Mouse (Mus musculus): ENCODE measurements around the gene Pidd1.
A peak's percentile ranks its signal among the peaks of the same experiment; 100 is the strongest.

The Pidd1 gene

DNA sequence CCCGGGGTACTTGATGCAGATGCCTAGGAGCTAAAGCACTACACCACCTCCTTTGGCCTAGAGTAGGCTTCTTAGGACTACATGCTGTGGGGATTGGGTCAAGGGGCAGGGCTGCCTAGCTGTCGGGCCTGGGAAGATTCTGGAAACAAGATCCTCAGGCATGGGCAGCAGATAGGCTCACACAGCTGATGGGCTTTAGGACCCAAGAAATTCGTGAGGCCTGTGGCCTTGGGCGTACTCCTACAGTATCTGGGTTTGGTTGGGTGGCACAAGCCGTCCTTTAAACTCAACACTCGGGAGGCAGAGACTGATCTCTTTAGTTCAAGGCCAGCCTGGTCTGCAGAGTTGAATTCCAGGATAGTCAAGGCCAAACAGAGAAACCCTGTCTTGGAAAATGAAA, 28.4 kb upstream of the Pidd1 start:
- no peak for DNase-seq

DNA sequence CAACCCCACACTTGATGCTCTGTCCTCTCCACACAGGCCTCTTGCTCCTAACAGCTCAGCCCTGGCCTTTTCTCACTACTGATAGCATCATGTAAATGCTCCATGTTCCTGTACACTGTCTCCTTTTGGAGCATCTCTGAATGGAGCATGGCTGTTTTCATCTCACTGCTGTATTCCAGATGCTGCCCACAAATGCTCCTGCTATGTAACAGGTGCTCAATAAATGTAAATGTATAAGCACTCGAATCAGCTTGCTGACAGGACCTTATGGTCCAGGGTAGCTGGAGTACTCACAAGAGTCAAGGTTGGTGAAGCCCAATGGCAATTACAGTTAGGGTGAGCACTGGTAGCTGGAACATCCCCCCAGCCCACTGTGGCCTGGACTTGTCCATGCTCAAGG, 27.4 kb upstream of the Pidd1 start:
- no peak for DNase-seq

DNA sequence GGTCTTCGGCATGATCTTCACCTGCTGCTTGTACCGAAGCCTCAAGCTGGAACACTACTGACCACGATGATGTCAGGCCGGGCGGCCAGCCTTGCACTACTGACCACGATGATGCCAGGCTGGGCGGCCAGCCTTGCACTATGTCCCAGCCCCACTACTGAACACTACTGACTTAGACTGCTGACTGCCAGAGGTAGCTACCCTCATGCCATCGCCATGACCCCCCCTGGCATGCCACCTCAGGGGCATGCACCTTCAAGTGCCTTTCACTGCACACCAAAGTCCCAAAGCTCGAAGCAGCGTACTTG, 26.8 kb upstream of the Pidd1 start:
- DNase-seq, result no peak

DNA sequence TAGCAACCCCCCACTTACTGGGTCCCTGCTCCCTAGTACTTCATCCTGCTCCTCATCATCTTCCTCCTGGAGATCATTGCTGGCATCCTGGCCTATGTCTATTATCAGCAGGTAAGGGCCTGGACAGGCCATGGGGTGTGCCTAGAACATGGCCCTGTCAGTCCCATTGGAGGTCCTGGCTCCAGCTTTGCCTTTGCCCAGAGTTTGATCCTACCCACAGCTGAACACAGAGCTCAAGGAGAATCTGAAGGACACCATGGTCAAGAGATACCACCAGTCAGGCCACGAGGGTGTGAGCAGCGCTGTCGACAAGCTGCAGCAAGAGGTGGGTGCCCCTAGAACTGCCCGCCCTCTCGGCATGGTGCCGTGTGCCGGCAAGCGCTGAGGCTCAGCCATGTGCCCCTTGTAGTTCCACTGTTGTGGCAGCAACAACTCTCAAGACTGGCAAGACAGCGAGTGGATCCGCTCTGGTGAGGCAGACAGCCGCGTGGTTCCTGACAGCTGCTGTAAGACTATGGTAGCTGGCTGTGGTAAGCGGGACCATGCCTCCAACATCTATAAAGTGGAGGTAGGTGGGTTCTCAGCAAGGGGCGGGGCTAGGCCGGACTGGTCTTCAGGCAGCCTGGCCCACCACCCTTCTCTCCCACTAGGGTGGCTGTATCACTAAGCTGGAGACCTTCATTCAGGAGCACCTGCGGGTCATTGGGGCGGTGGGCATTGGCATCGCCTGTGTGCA, 26.2 kb upstream of the Pidd1 start:
- peak; percentile 28 for DNase-seq

DNA sequence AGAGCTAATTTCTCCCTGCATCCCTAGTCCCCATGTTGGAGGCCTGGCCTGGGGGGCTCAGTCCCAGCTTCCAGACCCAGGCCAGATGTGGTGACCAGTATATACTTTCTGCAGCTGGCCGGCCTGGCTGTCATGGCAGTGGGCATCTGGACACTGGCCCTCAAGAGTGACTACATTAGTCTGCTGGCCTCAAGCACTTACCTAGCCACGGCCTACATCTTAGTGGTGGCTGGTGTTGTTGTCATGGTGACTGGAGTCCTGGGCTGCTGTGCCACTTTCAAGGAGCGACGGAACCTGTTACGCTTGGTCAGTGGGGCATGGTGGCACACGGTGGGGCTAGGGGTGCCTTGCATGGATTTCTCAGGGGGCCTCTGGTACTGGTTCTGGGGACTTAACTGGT, 25.5 kb upstream of the Pidd1 start:
- peak; percentile 31 for DNase-seq

DNA sequence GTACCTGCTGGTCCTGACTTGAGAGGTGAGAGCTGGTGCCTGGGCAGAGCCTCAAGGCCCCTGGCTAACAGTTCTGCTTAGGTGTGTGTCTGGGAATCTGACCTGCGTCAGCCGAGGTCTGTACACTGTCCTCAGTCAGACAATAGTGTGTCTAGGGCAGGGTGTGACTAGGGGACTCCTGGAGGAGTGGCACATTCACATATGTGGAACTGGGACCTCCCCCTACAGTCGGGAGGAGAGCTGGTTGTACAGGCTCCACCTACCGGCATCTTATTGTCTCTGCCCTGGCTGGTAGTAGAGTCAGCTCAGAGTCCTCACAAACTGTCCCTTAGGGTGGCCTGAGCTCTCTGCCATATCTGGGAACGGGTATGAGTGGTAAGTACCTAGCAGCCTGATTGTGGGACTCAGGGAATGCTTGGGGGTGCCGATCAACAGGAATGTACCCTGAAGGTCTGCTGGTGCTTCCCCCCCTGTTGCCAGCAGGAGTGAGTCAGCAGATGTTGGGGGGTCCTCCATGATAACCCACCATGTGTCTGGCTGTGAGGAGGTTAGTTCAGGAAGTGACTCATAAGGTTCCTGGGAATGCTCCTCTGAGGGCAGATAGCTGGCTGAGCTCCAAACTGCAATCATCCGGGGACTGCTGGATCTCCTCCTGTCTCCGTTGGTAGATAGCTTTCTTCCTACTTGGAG, 24.8 kb upstream of the Pidd1 start:
- peak; percentile 82 for DNase-seq

DNA sequence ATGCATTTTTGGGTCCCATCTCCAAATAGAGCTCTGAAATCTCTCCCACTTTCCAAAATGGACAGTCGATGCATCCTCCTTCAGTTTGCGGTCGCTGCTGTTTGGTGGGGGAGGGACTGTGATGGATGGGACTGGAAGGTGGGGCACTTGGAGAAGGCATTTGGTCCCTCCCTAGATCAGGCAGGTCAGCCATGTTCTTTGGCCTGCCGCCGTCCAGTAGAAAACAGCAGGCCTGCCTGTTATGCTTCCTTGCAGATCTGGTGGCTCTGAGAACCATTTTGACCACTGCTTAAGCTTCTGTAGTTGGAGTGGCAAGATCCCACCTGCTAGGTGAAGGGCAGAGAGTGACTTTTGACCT, 24.3 kb upstream of the Pidd1 start:
- DNase-seq, result peak; percentile 62

DNA sequence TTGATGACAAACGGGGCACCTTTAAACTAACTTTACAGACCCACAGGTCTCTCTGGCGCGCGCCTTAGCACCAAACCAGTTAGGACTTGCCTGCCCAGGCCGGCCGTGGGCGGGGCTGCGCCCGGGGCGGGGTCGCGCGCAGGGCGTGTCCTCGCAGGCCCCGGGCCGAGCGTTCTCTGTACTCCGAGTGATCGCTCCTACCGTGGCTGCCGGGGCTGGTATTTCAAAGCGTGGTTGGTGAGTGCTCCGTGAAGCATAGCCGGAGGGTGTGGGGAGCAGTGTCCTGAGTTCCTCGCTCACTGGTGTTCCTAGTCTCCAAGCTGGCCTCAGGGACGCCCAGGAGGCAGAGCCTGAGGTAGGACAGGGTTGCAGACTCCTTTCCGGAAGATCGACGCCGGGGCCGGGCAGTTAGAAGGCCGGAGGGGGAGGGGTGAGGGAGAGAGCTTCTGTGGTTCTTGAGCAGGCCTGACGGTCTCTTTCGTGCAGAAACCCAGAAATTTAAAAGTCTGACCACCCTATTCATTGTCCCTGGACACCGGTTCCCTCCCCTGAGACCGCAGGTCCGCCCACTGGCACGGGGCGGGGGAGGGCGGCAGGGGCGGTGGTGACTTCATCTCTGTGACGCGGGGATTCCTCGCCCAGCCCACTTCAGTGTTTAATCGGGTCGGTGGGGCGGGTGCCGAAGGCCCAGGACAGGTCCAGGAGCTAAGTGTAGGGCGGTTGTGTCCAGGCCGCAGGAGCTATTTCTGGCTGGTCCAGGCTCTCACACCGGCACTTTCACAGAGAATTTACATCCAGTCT, 23.6 kb upstream of the Pidd1 start, which contains the start of gene Cd151:
Cd151 (plus strand) TSS at position 163 of the 801 bp plus-strand sequence.
- peak; percentile 96 for DNase-seq

DNA sequence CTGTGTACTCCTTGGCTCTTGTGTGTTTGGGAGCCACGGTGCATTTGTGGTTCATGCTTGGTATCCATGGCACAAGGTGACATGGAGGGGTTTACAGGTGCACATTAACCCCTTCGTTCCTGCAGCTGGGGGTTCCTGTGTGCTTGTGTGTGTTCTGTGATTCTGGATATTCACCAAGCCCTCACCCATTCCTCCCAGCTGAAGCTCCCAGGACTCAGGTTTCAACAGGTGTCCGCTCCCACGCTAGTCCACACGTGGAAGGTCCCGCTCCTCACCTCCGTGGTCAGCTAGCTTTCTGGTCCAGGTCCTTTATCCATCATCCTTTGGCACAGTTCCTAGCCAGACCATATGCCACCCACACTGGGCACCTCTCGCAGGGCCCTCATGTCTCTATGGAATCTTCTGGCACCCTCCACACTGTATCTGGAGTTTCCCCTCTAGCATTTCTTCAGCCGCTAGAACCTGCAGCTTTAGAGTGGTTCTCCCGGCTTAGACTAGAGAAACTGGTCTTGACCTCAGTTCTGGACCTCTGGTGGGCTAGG, 22.9 kb upstream of the Pidd1 start:
- DNase-seq, result no peak

DNA sequence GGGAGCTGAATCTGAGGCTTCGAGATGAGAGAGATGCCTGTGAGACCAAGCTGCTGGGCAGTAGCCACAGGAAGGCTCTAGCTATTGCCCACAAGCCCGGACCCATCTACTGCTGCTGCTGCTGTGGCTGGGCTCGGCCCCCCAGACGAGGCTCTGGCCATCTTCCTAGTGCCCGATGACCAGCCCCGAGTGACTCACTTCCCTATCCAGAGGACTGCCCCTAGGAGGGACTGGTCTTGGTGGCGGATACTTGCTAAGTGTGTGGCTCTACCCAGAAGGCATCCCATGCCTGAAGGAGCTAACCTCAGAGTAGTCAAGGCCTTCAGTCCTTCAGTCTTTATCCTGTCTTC, 22.2 kb upstream of the Pidd1 start:
- DNase-seq, result peak; percentile 46

DNA sequence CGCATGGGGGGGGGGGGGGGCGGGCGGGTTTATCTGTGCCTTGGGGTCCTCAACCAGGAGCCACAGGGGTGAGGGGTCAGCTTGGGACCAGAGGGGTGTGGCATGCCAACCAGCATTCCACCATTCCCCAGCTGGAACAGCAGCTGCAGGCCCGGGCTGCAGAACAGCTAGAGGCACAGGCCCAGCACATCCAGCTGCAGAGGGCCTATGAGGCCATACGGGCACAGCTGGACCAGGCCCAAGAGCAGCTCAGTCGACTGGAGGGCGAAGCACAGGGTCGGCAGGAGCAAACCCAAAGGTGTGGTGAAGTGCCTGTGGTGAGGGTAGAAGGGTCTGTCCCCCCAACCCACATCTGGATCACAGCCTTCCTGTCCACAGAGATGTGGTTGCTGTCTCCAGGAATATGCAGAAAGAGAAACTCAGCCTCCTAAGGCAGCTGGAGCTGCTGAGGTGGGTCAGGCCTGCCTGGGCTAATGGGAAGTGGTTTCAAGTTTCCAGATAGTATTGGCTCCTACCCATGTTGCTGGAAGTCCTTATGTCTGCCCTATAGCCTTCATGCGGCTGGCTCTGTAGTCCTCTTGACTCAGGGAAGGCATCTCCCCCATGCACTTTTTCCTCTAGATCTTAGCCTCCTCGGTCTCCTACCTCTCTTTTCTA, 21.7 kb upstream of the Pidd1 start:
- DNase-seq, result no peak

DNA sequence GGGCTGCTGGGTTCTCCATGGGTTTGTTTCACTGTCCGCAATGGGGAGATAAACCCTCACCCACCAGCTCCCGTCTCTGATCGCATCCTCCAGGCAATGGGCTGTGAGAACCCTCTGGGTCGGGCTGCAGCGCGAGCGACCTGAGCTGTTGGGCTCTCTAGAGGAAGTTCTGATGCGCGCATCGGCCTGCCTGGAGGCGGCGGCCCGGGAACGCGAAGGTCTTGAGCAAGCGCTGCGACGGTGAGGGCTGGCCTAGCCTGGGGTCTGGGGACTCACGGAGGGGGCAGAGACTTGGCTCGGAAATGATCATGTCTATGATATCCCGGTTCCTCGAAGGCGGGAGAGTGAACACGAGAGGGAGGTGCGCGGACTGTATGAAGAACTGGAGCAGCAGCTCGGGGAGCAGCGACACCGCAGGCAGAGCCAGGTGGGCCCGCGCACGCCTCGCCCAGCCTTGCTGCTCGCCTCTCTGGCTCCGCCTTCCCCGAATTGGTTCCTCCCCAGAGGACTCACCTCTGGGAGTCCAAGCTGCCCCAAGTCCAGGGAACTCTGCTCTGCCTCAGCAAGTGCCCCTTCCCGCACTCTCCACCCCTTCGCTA, 20.9 kb upstream of the Pidd1 start:
- peak; percentile 76 for DNase-seq

DNA sequence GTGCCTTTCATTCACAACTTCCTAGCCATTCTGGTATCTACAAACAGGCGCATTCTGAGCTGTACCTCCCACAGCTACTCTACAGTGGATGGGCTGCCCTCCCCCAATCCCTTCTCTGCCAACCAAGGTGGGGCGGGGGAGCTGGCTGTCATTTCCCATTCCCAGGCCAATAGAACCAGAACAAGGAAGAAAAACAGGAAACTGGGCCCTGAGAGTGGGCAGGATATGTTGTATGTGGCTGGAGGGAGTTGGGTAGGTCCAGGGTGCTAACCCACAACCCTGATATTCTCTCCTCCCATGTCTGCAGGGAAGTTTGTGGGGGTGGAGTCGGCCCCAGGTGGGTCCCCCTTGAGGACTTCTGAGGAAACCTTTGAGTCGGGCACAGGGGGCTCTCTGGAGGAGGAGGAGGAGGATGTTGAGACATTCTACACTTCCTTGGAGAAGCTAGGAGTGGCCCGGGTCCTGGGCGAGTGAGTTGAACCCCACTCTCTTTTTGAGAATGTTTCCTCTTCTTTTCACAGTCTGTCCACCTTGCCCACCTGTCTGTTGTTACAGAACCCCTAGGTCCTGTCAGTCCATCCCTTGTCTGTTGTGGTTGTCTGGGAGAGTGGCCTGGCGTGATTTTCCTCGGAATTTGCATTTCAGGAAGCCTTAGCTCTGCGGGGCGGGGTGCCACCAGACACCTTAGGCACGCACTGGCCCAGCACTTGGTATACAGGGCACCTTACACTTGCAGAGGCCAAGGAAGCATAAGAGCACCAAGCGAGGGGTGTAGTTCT, 20.2 kb upstream of the Pidd1 start:
- peak; percentile 78 for DNase-seq

DNA sequence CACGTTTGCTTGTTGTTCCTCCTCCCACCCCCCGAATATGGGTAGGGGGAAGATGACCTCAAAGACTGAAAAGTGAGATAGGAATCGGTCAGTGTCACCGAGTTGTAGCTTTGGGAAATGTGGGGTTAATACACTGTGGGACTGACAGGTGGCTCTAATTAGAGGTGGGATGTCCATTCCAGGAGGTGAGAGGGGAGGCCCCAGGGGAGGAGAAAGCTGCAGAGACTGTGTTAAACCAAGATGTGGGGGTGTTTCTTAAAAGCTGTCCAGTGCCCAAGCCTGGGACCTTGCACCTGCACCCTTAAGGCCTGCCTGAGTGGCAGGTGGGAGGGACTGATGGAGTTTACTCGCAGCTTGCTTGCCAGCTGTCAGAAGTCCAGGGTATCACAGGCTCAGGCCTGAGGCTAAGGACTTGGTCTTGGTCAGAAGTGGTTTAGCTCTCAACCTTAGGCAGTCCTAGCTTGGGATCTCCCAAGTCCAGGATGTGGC, 18.6 kb upstream of the Pidd1 start:
- DNase-seq, result peak; percentile 64

DNA sequence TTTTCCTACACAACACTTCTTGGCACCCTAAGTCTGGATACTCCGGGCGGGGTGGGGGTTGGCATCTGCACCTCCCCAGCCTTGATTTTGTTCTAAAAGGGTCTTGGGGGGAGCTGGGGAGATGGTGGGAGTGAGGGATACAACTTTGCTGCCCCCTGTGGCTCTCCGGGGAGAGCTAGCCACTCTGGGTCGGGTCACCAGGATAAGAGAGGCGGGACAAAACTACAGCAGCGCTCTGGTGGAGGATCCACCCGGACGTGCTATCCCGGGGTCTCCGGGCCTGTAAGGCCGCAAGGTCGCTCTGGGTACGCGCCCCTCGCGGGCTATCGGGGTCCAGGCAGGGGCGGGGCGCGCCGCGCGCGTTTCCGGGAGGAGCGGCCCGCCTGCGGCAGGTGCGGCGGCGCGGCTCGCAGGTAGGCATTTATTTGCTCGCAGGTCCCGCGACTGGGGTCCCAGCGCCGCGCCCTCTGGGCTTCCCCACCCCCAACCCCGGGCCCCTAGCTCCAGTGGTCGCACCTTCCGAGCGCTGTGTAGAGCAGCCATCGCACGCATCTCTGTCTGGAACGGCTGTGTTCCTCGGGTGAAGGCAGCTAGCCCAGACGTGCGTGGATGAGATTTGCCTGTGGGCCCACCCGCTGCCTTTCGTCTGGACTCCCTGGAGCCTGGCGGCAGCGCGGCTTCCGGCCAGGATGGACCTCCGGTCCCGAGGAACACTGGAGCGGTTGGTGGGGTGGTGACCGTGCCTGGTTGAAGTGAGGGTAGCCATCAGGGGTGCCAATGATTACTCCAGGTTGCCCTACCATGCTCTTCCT, 17.9 kb upstream of the Pidd1 start:
- DNase-seq, result peak; percentile 67

DNA sequence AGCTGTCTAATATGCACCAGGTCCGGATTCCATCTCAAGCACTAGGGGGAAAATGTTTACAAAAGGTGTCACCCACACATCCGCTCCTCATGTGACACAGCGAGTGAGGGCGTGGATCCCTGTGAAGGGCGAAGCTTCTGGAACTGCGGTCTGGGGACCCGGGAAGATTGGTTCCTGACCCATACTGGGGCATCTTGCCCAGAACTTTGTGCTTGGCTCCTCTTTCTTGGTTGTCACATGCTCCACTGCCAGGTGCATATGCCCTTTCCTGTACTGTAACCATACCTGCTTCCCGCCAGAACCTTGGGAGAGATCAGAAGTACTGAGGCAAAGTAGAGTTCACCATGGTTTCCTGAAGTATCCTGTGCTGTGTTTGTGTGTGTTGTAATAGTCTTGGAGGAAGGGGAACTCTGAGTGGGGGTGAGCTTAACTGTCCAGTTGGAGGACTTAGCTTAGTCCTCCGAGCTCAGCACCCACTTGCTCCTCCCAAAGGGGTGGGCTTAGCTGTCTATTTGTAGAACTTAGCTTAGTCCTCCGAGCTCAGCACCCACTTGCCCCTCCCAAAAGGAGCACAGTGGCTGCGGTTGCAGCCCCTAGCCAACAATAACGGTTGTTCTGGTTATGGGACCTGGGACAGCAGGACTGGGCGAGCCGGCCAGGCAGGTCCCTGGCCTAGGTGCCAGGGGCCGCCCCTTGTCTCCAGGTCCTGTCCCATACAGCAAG, 16.7 kb upstream of the Pidd1 start, which contains the start of gene Cracr2b:
Cracr2b (plus strand) TSS at position 704 of the 723 bp plus-strand sequence.
- DNase-seq, result peak; percentile 32

DNA sequence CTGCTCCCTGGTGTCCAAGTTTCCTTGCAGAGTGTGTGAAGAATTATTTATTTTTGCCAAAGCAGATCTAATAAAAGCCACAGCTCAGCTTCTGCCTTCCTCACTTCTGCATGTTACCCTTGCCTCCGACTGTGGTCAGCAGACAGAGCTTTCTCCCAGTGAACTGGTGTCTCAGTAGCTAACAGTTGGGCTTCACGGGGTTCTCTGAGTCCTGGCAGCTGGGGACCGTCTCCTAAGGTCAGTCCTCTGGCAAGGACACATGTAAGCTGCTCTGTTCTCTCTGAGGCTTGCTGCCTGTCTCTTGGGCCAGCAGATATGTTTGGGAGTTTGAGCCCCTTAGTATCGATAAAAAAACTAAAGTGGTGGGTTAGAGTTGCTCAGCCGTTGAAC, 16.2 kb upstream of the Pidd1 start:
- DNase-seq, result peak; percentile 56

DNA sequence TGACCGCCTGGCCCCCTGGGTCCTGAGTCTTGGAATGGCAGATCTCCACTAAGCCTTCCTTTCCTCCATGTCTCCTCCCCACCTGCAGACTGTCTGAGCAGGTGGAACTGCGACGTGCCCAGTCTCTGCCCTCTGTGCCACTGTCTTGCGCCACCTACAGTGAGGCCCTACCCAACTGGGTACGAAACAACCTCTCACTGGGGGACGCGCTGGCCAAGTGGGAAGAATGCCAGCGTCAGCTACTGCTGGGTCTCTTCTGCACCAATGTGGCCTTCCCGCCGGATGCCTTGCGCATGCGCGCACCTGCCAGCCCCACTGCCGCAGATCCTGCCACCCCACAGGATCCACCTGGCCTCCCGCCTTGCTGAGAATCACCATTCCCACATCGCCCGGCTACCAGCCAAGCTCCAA, 15.5 kb upstream of the Pidd1 start:
- DNase-seq, result peak; percentile 33

DNA sequence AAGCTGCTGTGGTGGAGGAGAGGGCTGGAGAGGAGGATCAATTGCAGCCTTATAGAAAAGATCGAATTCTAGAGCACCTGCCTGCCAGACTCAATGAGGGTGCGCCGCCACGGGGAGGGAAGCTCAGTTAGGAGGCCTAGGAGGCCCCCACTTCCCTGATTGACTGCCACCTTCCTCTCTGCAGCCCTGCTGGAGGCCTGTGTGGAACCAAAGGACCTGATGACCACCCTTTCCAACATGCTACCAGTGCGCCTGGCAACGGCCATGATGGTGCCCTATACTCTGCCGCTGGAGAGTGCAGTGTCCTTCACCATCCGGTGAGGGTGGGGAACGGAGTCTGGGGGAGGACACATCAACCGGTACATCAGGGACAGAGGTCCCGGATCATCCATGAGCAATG, 14.8 kb upstream of the Pidd1 start:
- DNase-seq, result no peak

Measured in kidney, postnatal 10 days (tissue).